Mouse (Mus musculus) heart, embryonic 12.5 days (tissue): ENCODE measurements around the gene Atf6. TPM values are rescaled to one million over a fixed set of nuclear protein-coding genes. Genes with fewer than 3 reads are reported as not detected.

ENCODE experiments used
- ATAC-seq: fragments of 200-750 bp; cut with Nextera tagmentation; 2 replicates; pipeline ENCODE4 v1.8.0; 2017; ENCODE audit warnings: moderate TSS enrichment, moderate library complexity; ENCODE audit not compliant: insufficient number of reproducible peaks, low FRiP score
- H3K27ac ChIP-seq: fragments of 300-500 bp; sonication (generic); 2 replicates; pipeline ENCODE4 v1.5.1; 2016; ENCODE audit warnings: mild to moderate bottlenecking, moderate library complexity; ENCODE audit not compliant: poor library complexity, severe bottlenecking
- H3K27me3 ChIP-seq: fragments of 300-500 bp; sonication (generic); replicated peaks from 2 replicates; pipeline ENCODE4 v1.6.1; 2016; ENCODE audit warnings: mild to moderate bottlenecking, moderate library complexity
- H3K36me3 ChIP-seq: fragments of 300-500 bp; sonication (generic); 2 replicates; pipeline ENCODE4 v1.6.1; 2016; ENCODE audit warnings: mild to moderate bottlenecking, moderate library complexity
- H3K4me1 ChIP-seq: fragments of 300-500 bp; sonication (generic); replicated peaks from 2 replicates; pipeline ENCODE4 v1.6.1; 2016; ENCODE audit warnings: mild to moderate bottlenecking
- H3K4me2 ChIP-seq: fragments of 300-500 bp; sonication (generic); 2 replicates; pipeline ENCODE4 v1.6.1; 2016; ENCODE audit warnings: mild to moderate bottlenecking, moderate library complexity
- H3K4me3 ChIP-seq: fragments of 300-500 bp; sonication (generic); 2 replicates; pipeline ENCODE4 v1.5.1; 2016; ENCODE audit warnings: mild to moderate bottlenecking
- H3K9ac ChIP-seq: fragments of 300-500 bp; sonication (generic); 2 replicates; pipeline ENCODE4 v1.6.1; 2016; ENCODE audit warnings: mild to moderate bottlenecking, moderate library complexity
- H3K9me3 ChIP-seq: fragments of 300-500 bp; sonication (generic); replicated peaks from 2 replicates; pipeline ENCODE4 v1.6.1; 2016; ENCODE audit warnings: mild to moderate bottlenecking, moderate library complexity
- WGBS: fragments of 180-500 bp; shearing (Covaris S2); methylation state at CpG from one replicate; pipeline ENCODE4 v1.1.7; 2016; 5-methylcytosine and 5-hydroxymethylcytosine counted together
- polyA plus RNA-seq: library from polyadenylated mRNA; unstranded; fragments of >200 nt; fragmentation: Nextera tagmentation; extraction: Ambion mirVana; gene quantifications from 2 replicates; pipeline ENCODE4 v1.2.1, GENCODE M21; 2016

Atf6 gene
- polyA plus RNA-seq, 1 experiment from 2014 or later: 15.0 TPM

DNA sequence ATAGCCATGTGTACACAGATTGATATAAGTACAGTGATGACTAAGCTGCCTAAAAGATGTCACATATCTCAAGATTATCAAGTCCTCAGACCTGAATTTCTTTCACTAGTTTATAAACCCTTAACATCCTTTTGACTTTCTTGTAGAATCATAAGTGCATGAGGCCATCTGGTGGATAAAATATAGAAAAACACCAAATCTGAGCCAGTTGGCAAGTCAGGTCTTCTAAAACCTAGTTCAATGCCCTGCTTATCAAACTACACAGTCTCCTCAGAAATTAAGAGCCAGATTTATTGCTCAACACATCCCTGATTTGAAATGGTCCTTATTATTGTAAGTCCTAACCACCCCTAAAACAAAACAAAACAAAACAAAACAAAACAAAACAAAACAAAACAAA lies 27.9 kb downstream of the Atf6 start:
- Histone ChIP-seq H3K4me3 (no peak overlapping the region), H3K4me1 (peaks cover 4% of the 10 kb centered on the region), H3K4me2 (no peak overlapping the region), H3K9me3 (no peaks in the 10 kb centered on the region), H3K36me3 (peaks cover 12% of the 10 kb centered on the region; the same call in 1 of the 2 replicates), H3K27me3 (no peaks in the 10 kb centered on the region), H3K27ac (no peak overlapping the region), H3K9ac (no peak overlapping the region)
- ATAC-seq: no peak

DNA sequence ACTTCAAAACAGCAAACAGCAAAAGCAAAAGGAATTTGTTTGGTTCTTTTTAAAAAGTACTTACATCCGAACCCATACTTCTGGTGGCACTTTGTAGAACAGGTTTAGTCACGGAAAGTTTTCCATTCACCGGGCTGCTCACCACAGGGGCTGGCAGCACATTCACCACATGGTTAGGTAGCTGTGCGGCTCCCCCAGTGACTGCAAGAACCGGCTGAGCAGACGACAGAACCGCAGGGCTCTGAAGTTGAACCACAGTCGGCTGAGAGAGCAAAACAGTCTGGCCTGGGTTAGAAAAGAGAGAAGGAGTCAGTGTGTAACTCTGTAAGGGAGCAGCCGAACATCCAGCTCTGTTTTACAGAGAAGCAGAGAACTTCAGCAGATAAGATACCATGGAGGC lies 32.8 kb downstream of the Atf6 start:
- Histone ChIP-seq H3K27ac (no peak overlapping the region), H3K9me3 (no peaks in the 10 kb centered on the region)

DNA sequence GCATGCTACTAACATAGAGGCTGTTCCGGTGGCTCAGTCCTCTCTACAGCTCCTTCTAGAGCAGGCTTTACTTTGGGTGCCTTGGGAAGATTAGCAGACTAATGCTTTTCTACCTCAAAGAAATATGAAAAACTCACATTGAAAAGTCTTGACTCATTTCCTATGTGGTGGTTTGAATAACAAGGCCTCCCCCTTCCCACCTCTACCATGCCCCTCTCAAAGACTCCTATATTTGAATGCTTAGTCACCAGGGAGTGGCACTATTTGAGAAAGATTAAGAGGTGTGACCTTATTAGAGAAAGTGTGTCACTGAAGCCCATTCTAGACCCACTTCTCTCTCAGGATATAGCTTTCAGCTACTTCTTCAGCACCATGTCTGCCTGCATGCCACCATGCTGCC lies 37.8 kb downstream of the Atf6 start:
- no peaks in the 10 kb centered on the region for H3K27me3 ChIP-seq
- H3K4me3 ChIP-seq: no peak overlapping the region
- H3K4me2 ChIP-seq: no peak overlapping the region
- peaks cover 5% of the 10 kb centered on the region; the same call in 1 of the 2 replicates for H3K4me1 ChIP-seq
- H3K9ac ChIP-seq: no peak overlapping the region
- 90% methylated on average over 1 of the region's 1 CpGs for WGBS
- H3K9me3 ChIP-seq: no peaks in the 10 kb centered on the region
- no peak for ATAC-seq
- H3K27ac ChIP-seq: no peak overlapping the region
- peaks cover 28% of the 10 kb centered on the region for H3K36me3 ChIP-seq

More for the DNA sequence above, 32.8 kb downstream of the Atf6 start:
- Histone ChIP-seq H3K4me3 (no peak overlapping the region), H3K27me3 (no peaks in the 10 kb centered on the region), H3K4me1 (peaks cover 5% of the 10 kb centered on the region; the same call in 1 of the 2 replicates), H3K4me2 (no peak overlapping the region), H3K9ac (no peak overlapping the region), H3K36me3 (peaks cover 23% of the 10 kb centered on the region)
- 56% methylated on average over 9 of the region's 9 CpGs for WGBS
- no peak for ATAC-seq

GRCm38 (mm10) chr1:170829344-170829743 lies 38.2 kb downstream of the Atf6 start:
- ATAC-seq: no peak
- whole genome bisulfite sequencing: 83% methylated on average over 6 of the region's 6 CpGs
- H3K27me3 ChIP-seq: no peaks in the 10 kb centered on the region

GRCm38 (mm10) chr1:170820103-170820814 lies 47.3 kb downstream of the Atf6 start:
- Histone ChIP-seq H3K9ac (no peak overlapping the region), H3K4me3 (no peak overlapping the region), H3K27me3 (no peaks in the 10 kb centered on the region), H3K36me3 (peaks cover 11% of the 10 kb centered on the region), H3K9me3 (no peaks in the 10 kb centered on the region), H3K27ac (no peak overlapping the region), H3K4me2 (no peak overlapping the region), H3K4me1 (no peaks in the 10 kb centered on the region; the same call in 1 of the 2 replicates)
- no peak for ATAC-seq
- WGBS: 84% methylated on average over 14 of the region's 14 CpGs

More at GRCm38 (mm10) chr1:170829344-170829743, 38.2 kb downstream of the Atf6 start:
- Histone ChIP-seq H3K4me1 (peaks cover 5% of the 10 kb centered on the region; the same call in 1 of the 2 replicates), H3K9ac (no peak overlapping the region), H3K36me3 (peaks cover 28% of the 10 kb centered on the region), H3K9me3 (no peaks in the 10 kb centered on the region), H3K4me2 (no peak overlapping the region), H3K4me3 (no peak overlapping the region), H3K27ac (no peak overlapping the region)

DNA sequence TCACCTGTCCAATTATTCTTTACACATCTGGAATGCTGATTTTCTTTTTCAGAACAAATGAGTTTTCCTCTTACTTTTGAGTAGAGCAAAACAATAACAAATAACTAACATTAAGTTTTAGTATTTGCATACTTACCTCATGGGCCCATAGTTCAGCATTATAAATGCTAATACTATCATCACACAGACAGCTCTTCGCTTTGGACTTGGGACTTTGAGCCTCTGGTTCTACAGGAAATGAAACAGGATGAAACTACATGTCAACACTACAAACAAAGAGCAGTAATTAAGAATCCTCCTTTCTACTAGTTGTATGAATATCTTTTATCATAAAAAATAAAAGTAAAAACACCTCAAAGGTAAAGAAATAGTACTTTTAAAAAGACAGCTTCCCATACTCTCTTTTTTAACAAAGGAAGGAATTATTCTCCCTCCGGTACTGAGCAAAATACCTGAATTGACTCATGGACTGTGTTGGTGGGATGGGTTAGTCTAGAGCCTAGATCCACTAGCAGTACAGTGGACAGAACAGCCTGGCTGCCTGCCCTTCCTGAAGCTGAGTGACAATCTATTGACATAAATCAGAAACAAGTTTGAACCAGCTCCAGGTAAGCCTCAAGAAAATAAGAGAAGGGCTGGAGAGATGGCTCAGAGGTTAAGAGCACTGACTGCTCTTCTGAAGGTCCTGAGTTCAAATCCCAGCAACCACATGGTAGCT lies 52.1 kb downstream of the Atf6 start:
- Histone ChIP-seq H3K27me3 (no peaks in the 10 kb centered on the region), H3K4me1 (no peaks in the 10 kb centered on the region; the same call in 1 of the 2 replicates), H3K9ac (no peak overlapping the region), H3K4me2 (no peak overlapping the region), H3K36me3 (peaks cover 34% of the 10 kb centered on the region), H3K27ac (no peak overlapping the region), H3K4me3 (no peak overlapping the region), H3K9me3 (no peaks in the 10 kb centered on the region)
- WGBS: 93% methylated on average over 2 of the region's 2 CpGs
- ATAC-seq: no peak

DNA sequence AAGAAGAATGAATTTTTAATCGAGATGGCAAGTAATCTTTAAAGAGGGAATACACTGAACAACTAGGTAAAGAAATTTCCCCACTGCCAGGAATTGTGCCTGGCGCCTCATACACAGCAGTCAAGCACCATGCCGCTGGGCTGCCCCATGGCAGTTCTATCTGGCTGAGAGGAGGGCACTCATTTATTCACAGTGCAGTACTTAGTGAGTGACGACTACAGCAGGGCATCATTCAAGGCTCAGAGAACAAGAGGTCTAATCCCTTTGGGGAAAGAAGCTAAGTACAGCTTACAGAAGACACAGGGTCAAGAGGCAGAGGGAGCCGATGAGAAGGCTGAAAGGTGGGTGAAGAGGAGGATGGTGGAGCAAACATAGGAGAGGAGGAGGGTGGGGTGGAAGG lies 54.7 kb downstream of the Atf6 start:
- H3K9me3 ChIP-seq: no peaks in the 10 kb centered on the region
- no peak for ATAC-seq

DNA sequence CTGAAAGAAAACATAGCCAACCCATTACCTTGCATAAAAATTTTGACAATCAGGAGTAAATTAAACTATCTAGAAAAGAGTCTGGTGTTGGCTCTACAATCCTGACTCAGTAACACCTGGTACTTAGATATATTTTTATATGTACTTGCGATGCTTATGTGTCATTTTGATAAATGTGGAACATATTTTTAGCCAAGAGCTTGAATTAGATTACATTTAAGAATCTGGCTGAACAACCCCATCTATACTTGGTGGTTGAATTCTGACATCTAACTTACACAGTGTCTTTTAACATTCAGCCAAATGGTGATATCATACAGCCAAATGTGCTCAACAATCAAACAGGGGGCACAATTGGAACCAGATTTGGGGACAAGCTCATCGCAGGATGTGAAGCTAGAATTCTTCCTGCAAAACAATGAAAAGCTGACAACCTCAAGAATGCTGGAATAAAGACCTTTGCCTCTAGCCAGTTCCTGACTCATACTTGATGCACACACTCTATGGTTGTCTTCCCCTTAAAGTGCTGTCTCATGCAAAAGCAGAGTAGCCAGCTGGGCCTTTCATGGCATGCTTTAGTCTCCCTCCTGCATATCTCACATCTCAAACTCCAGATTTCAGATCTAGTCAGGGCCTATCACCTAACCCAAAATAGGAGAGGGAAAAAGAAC lies 59.8 kb downstream of the Atf6 start:
- H3K4me3 ChIP-seq: no peak overlapping the region
- H3K4me1 ChIP-seq: peaks cover 6% of the 10 kb centered on the region
- H3K36me3 ChIP-seq: peaks cover 18% of the 10 kb centered on the region
- no peak overlapping the region for H3K9ac ChIP-seq
- H3K9me3 ChIP-seq: no peaks in the 10 kb centered on the region
- no peaks in the 10 kb centered on the region for H3K27me3 ChIP-seq
- no peak overlapping the region for H3K4me2 ChIP-seq
- 87% methylated on average over 2 of the region's 2 CpGs for WGBS
- ATAC-seq: no peak
- no peak overlapping the region for H3K27ac ChIP-seq

More for the DNA sequence above, 54.7 kb downstream of the Atf6 start:
- Histone ChIP-seq H3K4me1 (no peaks in the 10 kb centered on the region), H3K4me3 (no peak overlapping the region), H3K9ac (no peak overlapping the region), H3K27me3 (no peaks in the 10 kb centered on the region), H3K27ac (no peak overlapping the region), H3K4me2 (no peak overlapping the region), H3K36me3 (peaks cover 32% of the 10 kb centered on the region)
- 83% methylated on average over 5 of the region's 5 CpGs for WGBS

DNA sequence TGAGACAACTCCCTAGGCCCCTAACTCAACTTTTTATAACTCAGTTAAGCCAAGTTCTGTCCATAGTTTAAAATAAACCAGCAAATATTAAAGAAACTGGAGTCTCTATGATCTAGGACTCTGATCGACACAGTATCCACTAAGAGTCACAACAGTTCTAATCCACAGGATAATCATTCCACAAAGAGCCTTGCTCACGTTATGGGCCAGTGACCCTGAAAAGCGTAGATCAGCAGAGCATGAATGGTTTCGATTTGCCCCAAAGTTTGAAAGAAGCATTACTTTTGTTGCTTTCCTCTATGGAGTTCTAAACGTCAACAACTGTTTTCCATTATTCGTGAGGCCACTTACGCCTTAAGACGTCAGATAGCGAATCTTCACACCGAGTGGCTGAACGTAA lies 62.9 kb downstream of the Atf6 start:
- Histone ChIP-seq H3K27me3 (no peaks in the 10 kb centered on the region), H3K4me2 (no peak overlapping the region), H3K36me3 (no peaks in the 10 kb centered on the region; the same call in 1 of the 2 replicates), H3K27ac (no peak overlapping the region), H3K4me3 (no peak overlapping the region), H3K9ac (no peak overlapping the region), H3K4me1 (peaks cover 18% of the 10 kb centered on the region), H3K9me3 (no peaks in the 10 kb centered on the region)
- ATAC-seq: no peak
- 92% methylated on average over 11 of the region's 11 CpGs for WGBS

- Histone ChIP-seq H3K9me3 (no peaks in the 10 kb centered on the region), H3K4me1 (peaks cover 18% of the 10 kb centered on the region), H3K36me3 (peaks cover 10% of the 10 kb centered on the region), H3K4me2 (no peak overlapping the region), H3K27me3 (no peaks in the 10 kb centered on the region), H3K27ac (peak overlapping the region; percentile 77), H3K4me3 (no peak overlapping the region), H3K9ac (no peak overlapping the region)
- no peak for ATAC-seq
- 28% methylated on average over 7 of the region's 7 CpGs for WGBS
Observed at GRCm38 (mm10) chr1:170802669-170803068, 64.9 kb downstream of the Atf6 start.

DNA sequence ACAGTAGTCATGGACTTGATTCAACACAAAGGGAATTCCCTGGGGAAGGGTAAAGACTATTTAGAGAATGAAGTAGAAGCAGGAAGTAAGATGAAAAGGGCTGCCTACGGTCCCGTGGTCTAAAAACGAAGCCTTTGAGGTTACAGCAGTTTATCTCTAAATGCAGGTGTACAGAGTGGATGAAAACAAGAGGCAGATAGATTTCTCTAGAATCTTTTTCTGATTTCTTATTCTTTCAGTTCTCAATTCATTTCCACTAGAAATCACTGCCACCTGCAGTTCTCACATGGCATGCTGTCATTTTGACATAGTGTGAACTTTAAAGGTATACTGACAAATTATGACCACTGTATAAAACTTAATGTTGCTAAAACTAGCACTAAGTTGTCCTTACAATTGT lies 66.9 kb downstream of the Atf6 start:
- H3K36me3 ChIP-seq: peaks cover 12% of the 10 kb centered on the region
- H3K4me3 ChIP-seq: no peak overlapping the region
- H3K4me1 ChIP-seq: peaks cover 18% of the 10 kb centered on the region
- H3K9ac ChIP-seq: no peak overlapping the region
- H3K4me2 ChIP-seq: no peak overlapping the region
- no peaks in the 10 kb centered on the region for H3K27me3 ChIP-seq
- no peaks in the 10 kb centered on the region for H3K9me3 ChIP-seq
- no peak overlapping the region for H3K27ac ChIP-seq
- WGBS: 62% methylated on average over 3 of the region's 3 CpGs
- ATAC-seq: no peak
